Mouse (Mus musculus): ENCODE data around the gene Gm2a.
"Not testable (repeated sequence)": the region's sequence is repeated elsewhere in the genome, so short reads cannot be mapped to it uniquely, and the experiment has no call there.

The Gm2a gene

GRCm38 (mm10) chr11:55098189-55098915 is 437 bp downstream of the Gm2a start:
- no peak for DNase-seq

- DNase-seq = no peak
Measured at GRCm38 (mm10) chr11:55099019-55099771, 1.3 kb downstream of the Gm2a start.

DNA sequence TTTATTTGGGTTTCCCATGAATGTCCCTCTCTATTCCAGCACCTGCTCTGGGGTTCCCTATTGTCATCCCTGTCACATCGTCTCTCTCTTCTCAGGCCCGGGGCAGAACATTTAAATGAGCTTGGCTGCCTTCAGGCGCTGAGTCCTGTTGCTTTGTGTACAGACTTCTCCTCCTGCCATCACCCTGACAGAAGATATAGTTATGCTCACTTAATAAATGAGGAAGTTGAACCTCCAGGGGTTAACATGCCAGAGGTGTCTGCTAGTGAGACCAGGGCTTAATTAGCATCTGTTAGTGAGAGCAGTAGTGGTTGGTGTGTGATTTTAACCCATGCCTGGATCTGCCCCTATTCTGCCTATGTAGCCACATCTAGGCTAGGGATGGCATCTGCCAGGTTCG is 2.0 kb downstream of the Gm2a start:
- DNase-seq = no peak

- DNase-seq = no peak
Measured at GRCm38 (mm10) chr11:55102015-55102414, 4.1 kb downstream of the Gm2a start.

- DNase-seq = no peak
Measured at GRCm38 (mm10) chr11:55103229-55103628, 5.3 kb downstream of the Gm2a start.

GRCm38 (mm10) chr11:55105389-55105788 is 7.5 kb downstream of the Gm2a start:
- no peak for DNase-seq

GRCm38 (mm10) chr11:55106636-55107035 is 8.7 kb downstream of the Gm2a start:
- DNase-seq = no peak

GRCm38 (mm10) chr11:55109521-55110300 is 11.8 kb downstream of the Gm2a start:
- DNase-seq = no peak

- no peak for DNase-seq
Measured at GRCm38 (mm10) chr11:55110566-55111169, 12.8 kb downstream of the Gm2a start.

- DNase-seq = peak; percentile 53
Measured at GRCm38 (mm10) chr11:55113209-55113860, 15.4 kb downstream of the Gm2a start.

DNA sequence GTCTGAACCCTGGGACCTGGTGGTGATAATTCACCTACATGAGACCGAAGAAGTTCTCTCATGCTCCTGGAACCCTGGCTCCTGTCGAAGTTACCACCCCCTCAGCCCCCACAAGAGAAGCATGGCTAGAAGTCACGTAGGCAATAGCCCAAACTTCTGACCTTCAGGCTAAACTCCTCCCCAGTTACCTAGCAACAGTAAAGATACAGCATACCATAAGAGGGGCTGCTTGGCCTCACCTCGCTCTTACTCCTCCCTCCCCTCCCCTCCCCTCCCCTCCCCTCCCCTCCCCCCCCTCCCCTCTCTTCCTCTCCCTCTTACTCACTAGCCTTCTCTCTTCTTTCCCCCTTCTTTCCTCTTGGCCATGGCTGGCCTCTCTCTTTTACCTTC is 15.9 kb downstream of the Gm2a start:
- DNase-seq = not testable (repeated sequence)

- no peak for DNase-seq
Measured at GRCm38 (mm10) chr11:55114291-55114690, 16.4 kb downstream of the Gm2a start.

DNA sequence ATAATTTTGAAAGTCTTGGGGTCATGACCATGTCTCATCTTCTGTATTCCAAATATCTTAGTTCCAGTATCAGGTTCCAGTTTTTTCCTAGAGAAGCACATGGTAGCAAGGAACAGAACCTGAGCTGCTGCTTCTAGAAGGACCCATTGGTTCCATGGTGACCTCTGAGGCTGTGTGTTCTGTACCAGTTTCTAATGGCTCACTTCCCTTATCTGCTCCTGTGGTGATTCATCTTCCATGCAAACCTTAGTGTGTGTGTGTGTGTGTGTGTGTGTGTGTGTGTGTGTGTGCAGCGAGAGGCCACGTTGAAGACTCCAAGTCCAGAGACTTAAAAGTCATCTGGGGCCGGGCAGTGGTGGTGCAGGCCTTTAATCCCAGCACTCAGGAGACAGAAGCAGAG is 18.1 kb downstream of the Gm2a start:
- no peak for DNase-seq

- DNase-seq = no peak
Measured at GRCm38 (mm10) chr11:55117031-55117430, 19.1 kb downstream of the Gm2a start.

GRCm38 (mm10) chr11:55120279-55120678 is 22.4 kb downstream of the Gm2a start:
- DNase-seq = no peak

GRCm38 (mm10) chr11:55120821-55121271 is 22.9 kb downstream of the Gm2a start:
- DNase-seq = peak; percentile 81

DNA sequence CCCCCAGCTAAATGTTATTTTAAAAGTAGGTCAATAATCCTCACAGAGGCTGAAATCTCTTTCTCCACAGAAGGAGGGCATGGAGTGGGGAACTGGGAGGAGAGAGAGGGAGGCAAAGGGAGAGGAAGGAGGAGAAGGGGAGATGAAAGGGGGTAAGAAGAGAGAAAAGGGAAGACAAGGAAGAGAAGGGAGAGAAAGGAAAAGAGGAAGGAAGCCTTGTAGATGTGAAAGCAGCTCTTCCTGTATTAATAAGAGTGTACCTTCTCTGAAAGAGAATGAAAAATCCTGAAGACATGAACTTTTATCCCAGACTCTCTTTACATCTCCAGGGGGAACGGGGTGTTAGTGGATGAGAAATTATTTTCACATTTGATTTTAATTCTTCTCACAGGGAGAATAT is 23.5 kb downstream of the Gm2a start:
- no peak for DNase-seq

DNA sequence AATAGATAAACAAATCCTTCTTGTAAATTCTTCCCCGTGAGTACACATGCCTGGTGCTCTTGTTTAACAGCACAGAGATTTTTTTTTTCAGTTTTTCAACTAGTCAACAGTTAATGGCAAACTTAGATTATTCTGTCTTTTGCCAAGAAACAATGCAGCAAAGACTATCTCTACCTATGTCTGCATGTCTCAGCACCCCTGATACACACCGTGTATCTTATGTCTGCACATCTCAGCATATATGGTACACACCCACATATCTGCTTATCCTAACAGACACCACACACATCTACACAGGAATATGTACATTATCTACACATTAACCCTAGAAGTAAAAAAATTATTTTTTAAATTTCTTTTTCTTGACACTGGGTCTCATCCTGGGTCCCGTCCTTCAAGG is 28.7 kb downstream of the Gm2a start:
- DNase-seq = no peak

GRCm38 (mm10) chr11:55127937-55128336 is 30.0 kb downstream of the Gm2a start:
- DNase-seq = no peak

DNA sequence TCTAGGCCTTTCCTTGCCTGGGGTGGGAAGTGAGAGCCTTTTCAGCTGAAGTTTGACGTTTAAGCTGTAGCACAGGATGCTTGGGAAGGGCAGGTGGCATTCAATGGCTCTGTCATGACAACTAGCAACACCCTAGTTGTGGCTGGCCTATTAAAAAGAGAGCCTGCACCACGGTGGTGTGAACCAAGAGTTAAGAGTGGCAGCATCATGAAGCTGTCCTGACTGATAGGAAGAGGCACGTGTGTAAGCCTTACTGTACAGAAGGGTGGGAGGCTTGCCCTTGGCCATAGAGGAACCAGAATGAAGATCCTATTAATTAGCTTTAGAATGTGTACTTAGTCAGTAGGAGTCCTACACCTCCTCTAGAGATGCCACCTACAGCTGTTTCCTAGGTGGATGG is 30.5 kb downstream of the Gm2a start:
- no peak for DNase-seq

DNA sequence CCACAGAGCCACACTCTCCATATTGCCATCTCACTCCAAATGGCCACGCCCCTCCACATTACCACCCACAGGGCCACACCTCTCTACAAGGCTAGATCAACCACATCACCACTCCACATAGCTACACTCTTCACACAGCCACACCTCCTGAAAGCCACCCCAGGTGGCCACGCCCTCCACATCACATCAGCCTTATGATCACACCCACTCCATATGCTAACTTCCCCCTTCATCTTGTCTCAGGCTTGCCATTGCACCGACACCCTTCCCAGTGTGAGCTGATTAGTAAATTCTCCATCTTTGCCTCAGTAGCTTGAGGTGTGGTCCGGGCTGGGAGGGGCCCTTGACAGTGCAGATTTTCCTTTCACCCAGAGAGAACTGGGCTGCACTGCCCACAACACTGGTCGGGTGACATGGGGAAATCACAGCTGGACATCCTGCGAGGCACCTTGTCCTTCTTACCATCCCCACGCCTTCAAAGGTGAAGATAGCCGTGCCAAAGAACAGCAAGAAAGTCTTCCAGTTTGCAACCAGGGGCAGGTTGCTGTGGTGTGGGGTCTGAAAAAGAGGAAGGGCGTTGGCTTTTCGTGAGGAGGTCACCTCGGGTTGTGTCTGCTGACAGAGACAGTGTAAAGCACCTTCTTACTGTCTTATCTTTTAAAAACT is 33.3 kb downstream of the Gm2a start:
- peak; percentile 26 for DNase-seq

- DNase-seq = no peak
Measured at GRCm38 (mm10) chr11:55131946-55132345, 34.0 kb downstream of the Gm2a start.

All from thymus, postnatal 14 days (tissue).